Mouse (Mus musculus) thymus, postnatal 4 days (tissue): ENCODE results near the gene Hfe.
A peak's percentile ranks its signal among the peaks of the same experiment; 100 is the strongest.
"Not testable (repeated sequence)": the region's sequence is repeated elsewhere in the genome, so short reads cannot be mapped to it uniquely, and the experiment has no call there.

Experiments used
- DNase-seq: peaks from one replicate; pipeline ENCODE4 v3.0.0; 2021

Gene Hfe

GRCm38 (mm10) chr13:23743963-23744362 lies 33.3 kb upstream of the Hfe start:
- no peak for DNase-seq

GRCm38 (mm10) chr13:23743215-23743614 lies 32.6 kb upstream of the Hfe start:
- no peak for DNase-seq

- no peak for DNase-seq
These were observed 31.4 kb upstream of the Hfe start for GRCm38 (mm10) chr13:23742007-23742406.

- DNase-seq: no peak
These were observed 30.3 kb upstream of the Hfe start for GRCm38 (mm10) chr13:23740910-23741309.

- no peak for DNase-seq
These were observed 29.7 kb upstream of the Hfe start for GRCm38 (mm10) chr13:23740256-23740840.

- no peak for DNase-seq
These were observed 29.2 kb upstream of the Hfe start for GRCm38 (mm10) chr13:23739922-23740252.

DNA sequence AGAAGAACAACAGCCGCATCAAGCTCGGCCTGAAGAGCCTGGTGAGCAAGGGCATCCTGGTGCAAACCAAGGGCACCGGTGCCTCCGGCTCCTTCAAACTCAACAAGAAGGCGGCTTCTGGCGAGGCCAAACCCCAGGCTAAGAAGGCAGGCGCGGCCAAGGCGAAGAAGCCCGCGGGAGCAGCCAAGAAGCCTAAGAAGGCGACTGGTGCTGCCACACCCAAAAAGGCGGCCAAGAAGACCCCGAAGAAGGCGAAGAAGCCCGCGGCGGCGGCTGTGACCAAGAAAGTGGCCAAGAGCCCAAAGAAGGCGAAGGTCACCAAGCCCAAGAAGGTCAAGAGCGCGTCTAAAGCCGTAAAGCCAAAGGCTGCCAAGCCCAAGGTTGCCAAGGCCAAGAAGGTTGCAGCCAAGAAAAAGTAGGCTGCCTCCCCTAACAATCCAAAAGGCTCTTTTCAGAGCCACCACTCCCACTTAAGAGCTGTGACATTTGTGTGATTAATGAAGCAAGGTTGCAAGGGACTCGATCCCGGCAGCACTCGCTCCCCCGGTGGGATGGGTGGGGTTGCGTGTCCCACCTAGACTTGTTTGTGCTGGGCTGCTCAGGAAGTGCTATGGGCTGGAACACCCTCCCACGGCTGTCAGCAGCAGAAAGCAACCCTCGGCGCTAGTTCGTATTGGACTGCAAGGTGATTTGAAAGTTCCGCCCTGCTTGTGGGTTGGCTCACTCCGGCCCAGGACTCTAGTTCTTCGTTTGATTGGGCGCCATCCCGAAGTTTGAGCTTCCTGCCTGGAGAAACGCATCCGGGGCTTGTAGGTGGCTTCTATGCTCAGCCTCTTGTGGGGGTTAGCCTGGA lies 28.6 kb upstream of the Hfe start:
- peak; percentile 88 for DNase-seq

DNA sequence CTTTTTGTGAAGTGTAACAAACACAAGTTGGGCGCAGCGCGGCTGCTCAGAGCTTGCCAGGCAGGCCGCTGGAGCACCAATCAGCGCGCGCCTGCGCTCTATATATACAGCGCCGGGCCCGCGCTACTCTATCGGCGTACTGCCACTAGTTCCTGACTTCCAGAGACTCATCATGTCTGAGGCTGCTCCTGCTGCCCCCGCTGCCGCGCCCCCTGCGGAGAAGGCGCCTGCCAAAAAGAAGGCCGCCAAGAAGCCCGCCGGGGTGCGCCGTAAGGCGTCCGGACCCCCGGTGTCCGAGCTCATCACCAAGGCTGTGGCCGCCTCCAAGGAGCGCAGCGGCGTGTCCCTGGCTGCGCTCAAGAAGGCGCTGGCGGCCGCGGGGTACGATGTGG lies 28.0 kb upstream of the Hfe start, which contains the start of gene Hist1h1c:
TSS of gene Hist1h1c (plus strand) at position 132 of the 392 bp plus-strand sequence.
- DNase-seq: peak; percentile 97

- peak; percentile 74 for DNase-seq
These were observed 27.4 kb upstream of the Hfe start for GRCm38 (mm10) chr13:23738041-23738440.

DNA sequence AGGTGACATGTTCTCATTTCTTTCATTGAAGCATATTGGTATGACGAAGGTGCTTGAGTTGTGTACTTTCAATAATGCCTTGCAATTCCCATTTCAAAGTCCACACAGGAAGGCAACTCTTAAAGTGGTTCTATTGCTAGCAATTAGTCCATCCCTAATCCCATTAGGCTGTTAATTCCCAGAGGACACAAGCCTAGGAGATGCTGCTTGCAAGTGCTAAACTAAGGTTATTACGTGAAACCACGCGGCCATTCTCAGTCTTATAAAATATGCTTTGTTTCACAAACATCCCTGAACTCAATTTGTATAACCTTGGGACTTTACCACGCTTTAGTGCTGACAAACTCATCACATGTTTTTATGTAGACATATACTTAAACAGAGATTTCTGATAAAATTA lies 26.4 kb upstream of the Hfe start:
- no peak for DNase-seq

- peak; percentile 45 for DNase-seq
These were observed 21.6 kb upstream of the Hfe start for GRCm38 (mm10) chr13:23732156-23732804.

- no peak for DNase-seq
These were observed 19.8 kb upstream of the Hfe start for GRCm38 (mm10) chr13:23730479-23730878.

- no peak for DNase-seq
These were observed 19.1 kb upstream of the Hfe start for GRCm38 (mm10) chr13:23729706-23730105.

- peak; percentile 49 for DNase-seq
These were observed 18.5 kb upstream of the Hfe start for GRCm38 (mm10) chr13:23729192-23729525.

- DNase-seq: no peak
These were observed 18.0 kb upstream of the Hfe start for GRCm38 (mm10) chr13:23728472-23729191.

DNA sequence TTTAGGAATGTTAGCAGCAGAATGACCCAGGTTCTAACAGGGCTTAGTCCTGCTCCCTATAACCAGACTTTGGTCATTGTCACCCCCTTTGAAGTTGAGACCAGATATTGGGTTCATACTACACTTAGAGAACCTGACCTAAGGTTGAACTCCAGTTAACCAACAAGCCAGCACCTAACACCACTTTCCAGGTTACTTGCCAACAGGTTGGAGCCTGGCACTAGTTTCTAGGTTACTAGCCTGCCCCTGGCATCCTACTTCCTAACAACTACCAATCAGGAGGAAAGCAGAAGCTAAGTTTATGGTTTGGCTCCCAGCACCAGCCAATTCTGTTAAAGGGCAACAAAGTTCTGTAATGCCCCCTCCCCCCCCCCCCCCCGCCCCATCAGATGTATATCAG lies 14.6 kb upstream of the Hfe start:
- DNase-seq: no peak

DNA sequence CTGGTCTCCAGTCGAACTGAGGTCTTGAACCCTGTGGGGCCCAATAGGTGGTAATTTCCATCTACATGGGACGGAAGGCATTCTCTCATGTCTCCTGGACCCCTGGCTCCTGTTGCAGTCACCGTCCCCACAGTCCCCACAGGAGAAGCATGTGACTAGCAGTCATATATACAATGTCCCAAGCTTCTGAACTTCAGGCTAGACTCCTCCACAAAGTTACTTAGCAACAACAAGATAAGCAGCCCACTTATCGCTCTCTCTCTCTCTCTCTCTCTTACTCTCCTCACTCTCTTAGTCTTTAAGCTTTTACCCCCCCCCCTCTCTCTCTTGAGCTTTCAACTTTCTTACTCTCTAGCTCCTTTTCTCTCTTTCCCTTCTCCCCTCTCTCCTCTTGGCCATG lies 13.6 kb upstream of the Hfe start:
- no peak for DNase-seq

GRCm38 (mm10) chr13:23717593-23718245 lies 7.1 kb upstream of the Hfe start:
- not testable (repeated sequence) for DNase-seq

GRCm38 (mm10) chr13:23717176-23717575 lies 6.5 kb upstream of the Hfe start:
- no peak for DNase-seq

DNA sequence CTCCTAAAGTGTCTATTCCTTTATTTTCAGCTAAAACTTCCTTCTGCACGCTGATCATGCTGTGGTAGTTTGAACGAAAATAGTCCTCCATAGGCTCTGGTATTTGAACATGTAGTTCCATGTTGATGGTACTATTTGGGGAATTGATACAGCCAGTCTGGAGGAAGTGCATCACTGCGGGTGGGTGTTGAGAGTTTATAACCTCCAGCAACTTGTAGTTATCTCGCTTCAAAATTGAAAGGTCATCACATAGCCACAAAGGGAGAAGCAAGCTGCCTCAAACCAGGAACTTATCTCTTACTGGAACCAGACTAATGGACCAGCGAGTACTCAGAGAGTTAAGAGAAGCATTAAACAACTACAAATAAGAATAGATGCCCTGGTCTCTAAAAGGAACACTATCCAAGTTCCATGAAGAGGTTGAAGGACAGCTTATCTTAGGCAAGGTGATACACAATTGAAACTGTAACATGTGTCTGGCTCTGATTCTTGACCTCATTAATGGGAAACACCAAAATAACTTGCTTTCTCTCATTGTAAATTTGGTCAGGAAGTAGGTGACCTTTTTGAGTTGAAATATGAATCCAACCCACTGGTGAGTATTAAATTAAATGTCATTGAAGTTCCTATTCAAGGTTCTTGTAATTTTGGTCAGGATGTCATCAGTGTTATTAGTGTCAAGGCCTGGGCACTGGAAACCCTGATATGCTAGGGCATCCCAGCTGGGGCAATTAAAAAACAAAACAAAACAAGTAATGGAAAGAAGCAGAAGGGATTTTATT lies 5.8 kb upstream of the Hfe start:
- no peak for DNase-seq

GRCm38 (mm10) chr13:23709714-23710373 lies 810 bp downstream of the Hfe start:
- DNase-seq: no peak

DNA sequence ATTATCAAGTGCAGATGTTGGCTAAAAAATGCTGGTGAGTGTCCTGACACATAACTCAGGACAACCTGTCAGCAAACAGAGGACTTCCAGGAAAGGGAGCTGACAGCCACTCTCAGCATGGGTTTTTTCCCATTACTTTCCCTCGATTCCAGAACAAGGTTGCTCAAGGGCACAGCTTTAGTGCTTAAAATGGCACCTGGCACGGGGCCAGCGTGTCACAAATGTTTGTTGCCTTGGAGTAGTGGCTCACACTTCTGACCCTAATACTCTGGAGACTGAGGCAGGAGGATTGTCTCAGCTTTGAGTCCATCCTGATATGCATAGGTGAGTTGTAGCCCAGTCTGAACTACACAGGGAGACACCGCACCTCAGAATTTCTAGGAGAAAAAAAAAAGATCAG lies 2.0 kb downstream of the Hfe start:
- no peak for DNase-seq
